ENCODE assay signal across 22 mouse cellular contexts in genomic region chr4:8400069-8400468, GRCm38 (mm10).
DNase-seq lines count a peak whose midpoint lies in the region; ATAC-seq and TF ChIP-seq lines count a peak whose summit lies in the region.
"Had no signal": no experiment of that assay in that cellular context is flagged by ENCODE, and none has a peak within 500 bp of the region (broad histone marks: within the 10 kb centered on the region; RNA-seq: fewer than 3 reads in every experiment).

No protein-coding gene starts in this region.

- no peaks in the 10 kb centered on the region for H3K9me3 ChIP-seq in lung, embryonic 14.5 days (ENCODE audit: low read depth, low read length)
- no peaks in the 10 kb centered on the region for H3K9me3 ChIP-seq in lung, postnatal 0 days (ENCODE audit: low read length)
- no peaks in the 10 kb centered on the region for H3K9me3 ChIP-seq in kidney, embryonic 15.5 days (replicated peaks)
- H3K9me3 ChIP-seq: embryonic facial prominence, embryonic 12.5 days; embryonic facial prominence, embryonic 15.5 days; forebrain, embryonic 12.5 days; forebrain, embryonic 15.5 days; heart, embryonic 10.5 days; heart, embryonic 13.5 days had no signal

- ATAC-seq in lung, embryonic 14.5 days (ENCODE audit: insufficient read depth), result peak; percentile 11; the same call in 1 of the 2 replicates
- ATAC-seq in lung, postnatal 0 days, result peak; percentile 61
- ATAC-seq in kidney, embryonic 15.5 days (replicated peaks; ENCODE audit: low FRiP score), result no peak
- ATAC-seq: CD4-positive, CD25-positive, alpha-beta regulatory T cell, adult 4 months; forebrain, embryonic 15.5 days had no signal

- no peak for DNase-seq in lung, embryonic 14.5 days
- no peak for DNase-seq in lung, postnatal 10 days
- peak; percentile 51 for DNase-seq in lung, postnatal 0 days (ENCODE audit: low spot score)
- DNase-seq in lung, postnatal 36 days, result no peak
- DNase-seq in gonadal fat pad, adult 2 months (ENCODE audit: low read depth), result peak; percentile 79
- DNase-seq: adrenal gland, postnatal 14 days; cerebellum, adult 11 months; cerebellum, adult 2 months; cerebellum, adult 9-11 months; cerebellum, postnatal 25 days; gastrocnemius, postnatal 25 days; heart, adult 2 months; heart, postnatal 14 days; heart, postnatal 4 days had no signal

- peaks cover 6% of the 10 kb centered on the region; the same call in 1 of the 2 replicates for H3K4me1 ChIP-seq in lung, embryonic 14.5 days (ENCODE audit: insufficient read depth)
- no peaks in the 10 kb centered on the region for H3K4me1 ChIP-seq in lung, postnatal 0 days (ENCODE audit: insufficient read depth, low read depth, low read length)
- H3K4me1 ChIP-seq in kidney, embryonic 15.5 days, result no peaks in the 10 kb centered on the region
- H3K4me1 ChIP-seq: embryonic facial prominence, embryonic 12.5 days; embryonic facial prominence, embryonic 15.5 days; forebrain, embryonic 12.5 days; forebrain, embryonic 15.5 days; heart, embryonic 10.5 days; heart, embryonic 13.5 days had no signal

- H3K27me3 ChIP-seq in lung, embryonic 14.5 days (ENCODE audit: insufficient read depth, low read length), result no peaks in the 10 kb centered on the region
- no peaks in the 10 kb centered on the region for H3K27me3 ChIP-seq in lung, postnatal 0 days (replicated peaks; ENCODE audit: insufficient read depth, low read length)
- H3K27me3 ChIP-seq in kidney, embryonic 15.5 days, result no peaks in the 10 kb centered on the region
- H3K27me3 ChIP-seq: embryonic facial prominence, embryonic 12.5 days; embryonic facial prominence, embryonic 15.5 days; forebrain, embryonic 12.5 days; forebrain, embryonic 15.5 days; heart, embryonic 13.5 days had no signal

- WGBS in lung, embryonic 14.5 days, result 88% methylated on average over 2 of the region's 2 CpGs
- 83% methylated on average over 2 of the region's 2 CpGs for WGBS in lung, postnatal 0 days
- WGBS in kidney, embryonic 15.5 days, result 91% methylated on average over 2 of the region's 2 CpGs

- H3K9ac ChIP-seq in lung, embryonic 14.5 days, result no peak overlapping the region
- no peak overlapping the region for H3K9ac ChIP-seq in lung, postnatal 0 days (replicated peaks; ENCODE audit: low read depth)
- no peak overlapping the region for H3K9ac ChIP-seq in kidney, embryonic 15.5 days
- H3K9ac ChIP-seq: embryonic facial prominence, embryonic 12.5 days; embryonic facial prominence, embryonic 15.5 days; forebrain, embryonic 12.5 days; forebrain, embryonic 15.5 days; heart, embryonic 13.5 days had no signal

- H3K36me3 ChIP-seq in lung, embryonic 14.5 days (ENCODE audit: insufficient read depth), result no peaks in the 10 kb centered on the region
- no peaks in the 10 kb centered on the region for H3K36me3 ChIP-seq in lung, postnatal 0 days (ENCODE audit: insufficient read depth, low read length)
- H3K36me3 ChIP-seq in kidney, embryonic 15.5 days, result no peaks in the 10 kb centered on the region
- H3K36me3 ChIP-seq: embryonic facial prominence, embryonic 12.5 days; embryonic facial prominence, embryonic 15.5 days; forebrain, embryonic 12.5 days; forebrain, embryonic 15.5 days; heart, embryonic 10.5 days; heart, embryonic 13.5 days had no signal

- TF ChIP-seq CTCF in lung, embryonic 14.5 days (IDR thresholded peaks at IDR 0.05; ENCODE audit: low read depth), result no peak
- TF ChIP-seq CTCF in lung, postnatal 0 days (IDR thresholded peaks at IDR 0.05), result no peak

- no peak for TF ChIP-seq EP300 in lung, postnatal 0 days (IDR thresholded peaks at IDR 0.05)

- no peak overlapping the region for H3K4me2 ChIP-seq in lung, embryonic 14.5 days
- H3K4me2 ChIP-seq in lung, postnatal 0 days (replicated peaks; ENCODE audit: low read depth, low read length), result no peak overlapping the region
- H3K4me2 ChIP-seq in kidney, embryonic 15.5 days, result no peak overlapping the region
- H3K4me2 ChIP-seq: embryonic facial prominence, embryonic 12.5 days; embryonic facial prominence, embryonic 15.5 days; forebrain, embryonic 12.5 days; forebrain, embryonic 15.5 days; heart, embryonic 13.5 days had no signal

- H3K4me3 ChIP-seq in lung, embryonic 14.5 days (ENCODE audit: low read depth, low read length), result no peak overlapping the region
- H3K4me3 ChIP-seq in lung, postnatal 0 days (ENCODE audit: low read depth, low read length), result no peak overlapping the region
- H3K4me3 ChIP-seq in kidney, embryonic 15.5 days (replicated peaks), result no peak overlapping the region
- H3K4me3 ChIP-seq: embryonic facial prominence, embryonic 12.5 days; embryonic facial prominence, embryonic 15.5 days; forebrain, embryonic 12.5 days; forebrain, embryonic 15.5 days; heart, adult 2 months; heart, embryonic 10.5 days; heart, embryonic 13.5 days had no signal

- no peak overlapping the region for H3K27ac ChIP-seq in lung, embryonic 14.5 days (ENCODE audit: low read depth)
- no peak overlapping the region for H3K27ac ChIP-seq in lung, postnatal 0 days (ENCODE audit: low read length)
- no peak overlapping the region for H3K27ac ChIP-seq in kidney, embryonic 15.5 days
- H3K27ac ChIP-seq: embryonic facial prominence, embryonic 12.5 days; embryonic facial prominence, embryonic 15.5 days; forebrain, embryonic 12.5 days; forebrain, embryonic 15.5 days; heart, adult 2 months; heart, embryonic 10.5 days; heart, embryonic 13.5 days had no signal

Comparison
In these comparisons a context has a peak if more than half of its experiments do, and no peak if none do; other contexts are left out.
1. DNase-seq: peak in lung, postnatal 0 days (single experiment) and gonadal fat pad, adult 2 months (single experiment); none in lung, embryonic 14.5 days (single experiment), lung, postnatal 10 days (single experiment) and lung, postnatal 36 days (single experiment).